Mouse (Mus musculus): ENCODE results near the gene Foxred2.

- TF ChIP-seq POLR2A (IDR thresholded peaks at IDR 0.05; ENCODE audit: low read depth, low read length) (no peak), CTCF (IDR thresholded peaks at IDR 0.05; ENCODE audit: extremely low read depth, insufficient read depth, insufficient read length, insufficient replicate concordance) (no peak)
Measured at GRCm38 (mm10) chr15:77960693-77961092, 4.2 kb upstream of the Foxred2 start.
